Mouse (Mus musculus): Measurements from ENCODE around the gene Pknox1.

Gene Pknox1

GRCm38 (mm10) chr17:31653277-31653676, 88.7 kb downstream of the Pknox1 start:
- no peak for DNase-seq

- no peak for DNase-seq
These were observed 90.8 kb downstream of the Pknox1 start for GRCm38 (mm10) chr17:31655366-31655765.

- no peak for DNase-seq
These were observed 92.1 kb downstream of the Pknox1 start for GRCm38 (mm10) chr17:31656682-31657081.

All from cerebellum, postnatal 36 days (tissue).